Mouse (Mus musculus) liver, embryonic 11.5 days (tissue): ENCODE measurements around the gene Spata31d1c. TPM values are rescaled to one million over a fixed set of nuclear protein-coding genes. Genes with fewer than 3 reads are reported as not detected.

Experiments
- polyA plus RNA-seq: library from polyadenylated mRNA; unstranded; fragments of >200 nt; fragmentation: Nextera tagmentation; extraction: Ambion mirVana; gene quantifications from 2 replicates; pipeline ENCODE4 v1.2.1, GENCODE M21; 2014

The Spata31d1c gene
- polyA plus RNA-seq, 1 experiment from 2014 or later = not detected

Other genes with a start within 250 kb of the Spata31d1c start
- gene Cntnap3, start 129.1 kb upstream of the Spata31d1c start, polyA plus RNA-seq = 0.07 and 0.08 TPM in 2 replicates
- not detected in 2 replicates for gene Spata31, start 115.7 kb upstream of the Spata31d1c start, polyA plus RNA-seq
- gene Prss47, start 19.7 kb downstream of the Spata31d1c start, polyA plus RNA-seq = not detected in 2 replicates
- gene Mfsd14b, start 79.9 kb downstream of the Spata31d1c start, polyA plus RNA-seq = 68.1 and 78.1 TPM in 2 replicates
- gene Olfr465-ps1, start 105.0 kb downstream of the Spata31d1c start, polyA plus RNA-seq = not detected in 2 replicates
- gene Olfr466, start 117.2 kb downstream of the Spata31d1c start, polyA plus RNA-seq = not detected in 2 replicates
- gene Nlrp4f, start 172.9 kb downstream of the Spata31d1c start, polyA plus RNA-seq = not detected in 2 replicates
- gene Gm10775, start 226.5 kb downstream of the Spata31d1c start, polyA plus RNA-seq = not detected in 2 replicates
- gene Zfp369, start 245.8 kb downstream of the Spata31d1c start, polyA plus RNA-seq = 11.3 and 11.4 TPM in 2 replicates